Mouse (Mus musculus) liver (tissue): Measurements from ENCODE around the gene C330007P06Rik.
A peak's percentile ranks its signal among the peaks of the same experiment; 100 is the strongest.
"Not testable (repeated sequence)": the region's sequence is repeated elsewhere in the genome, so short reads cannot be mapped to it uniquely, and the experiment has no call there.

Source experiments
- DNase-seq: peaks from one replicate; pipeline ENCODE4 v3.0.0-alpha.2; 2020; ENCODE audit warnings: mixed read lengths

The C330007P06Rik gene

DNA sequence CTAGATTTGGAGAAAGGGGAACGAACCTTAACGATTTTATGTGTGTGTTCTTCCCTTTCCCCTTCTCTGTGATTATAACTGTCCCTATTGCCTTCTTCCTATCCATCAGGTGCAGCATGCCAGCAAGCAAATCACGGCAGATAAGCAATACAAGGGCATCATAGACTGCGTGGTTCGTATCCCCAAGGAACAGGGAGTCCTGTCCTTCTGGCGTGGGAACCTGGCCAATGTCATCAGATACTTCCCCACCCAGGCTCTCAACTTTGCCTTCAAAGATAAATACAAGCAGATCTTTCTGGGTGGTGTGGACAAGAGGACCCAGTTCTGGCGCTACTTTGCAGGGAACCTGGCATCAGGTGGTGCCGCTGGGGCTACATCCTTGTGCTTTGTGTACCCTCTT lies 77.2 kb downstream of the C330007P06Rik start:
- not testable (repeated sequence) for DNase-seq

DNA sequence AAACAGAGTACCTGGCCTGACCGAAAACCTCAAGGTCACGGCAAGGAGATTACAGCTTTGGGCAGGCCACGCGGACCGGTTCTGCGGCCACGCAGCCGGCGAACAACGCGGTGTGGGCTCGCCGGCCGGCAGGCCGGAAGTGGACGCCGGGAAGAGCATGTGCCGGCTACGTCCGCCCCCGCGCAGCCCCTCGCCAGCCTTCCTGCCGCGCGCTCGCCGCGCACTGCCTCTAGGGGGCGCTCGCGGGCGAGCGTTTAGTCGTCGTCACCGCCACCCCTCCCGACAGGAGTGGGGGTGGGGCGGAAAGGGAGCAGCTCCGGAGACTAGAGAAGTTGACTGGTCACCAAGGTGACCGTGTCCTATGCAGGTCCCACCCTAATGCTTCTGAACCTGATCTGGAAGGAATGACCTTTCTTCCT lies 77.7 kb downstream of the C330007P06Rik start:
- peak; percentile 87 for DNase-seq

DNA sequence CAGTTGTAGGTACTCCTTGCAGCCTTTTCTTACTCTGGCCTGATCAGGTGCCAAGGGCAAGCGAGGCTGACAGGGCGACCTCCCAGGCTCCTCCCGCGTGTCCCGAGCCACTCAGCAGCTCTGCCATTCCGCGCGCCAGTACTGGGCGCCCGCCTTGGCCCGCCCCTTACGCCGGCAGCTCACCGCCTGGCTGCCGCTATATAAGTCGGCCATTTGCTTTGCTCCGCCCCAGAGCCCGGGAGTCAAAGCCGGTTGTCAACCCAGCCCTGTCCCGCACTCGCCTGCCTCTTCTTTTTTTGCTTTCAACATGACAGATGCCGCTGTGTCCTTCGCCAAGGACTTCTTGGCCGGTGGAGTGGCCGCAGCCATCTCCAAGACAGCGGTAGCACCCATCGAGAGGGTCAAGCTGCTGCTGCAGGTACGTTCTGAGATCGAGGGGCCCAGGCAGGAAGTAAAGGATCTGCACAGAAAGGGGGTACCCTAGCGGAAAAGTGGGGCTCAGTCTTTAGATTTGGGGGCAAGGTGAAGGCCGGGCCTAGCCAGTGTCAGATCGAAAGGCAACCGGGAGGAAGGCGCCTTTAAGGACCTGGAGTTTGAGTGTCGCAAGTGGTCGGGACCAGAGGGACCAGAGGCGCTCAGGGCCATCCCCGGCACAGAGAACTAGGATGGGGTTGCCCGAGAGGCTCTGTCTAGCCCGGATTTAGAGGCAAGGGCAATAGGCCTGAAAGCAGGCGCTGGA lies 78.3 kb downstream of the C330007P06Rik start, which contains the start of gene Slc25a5:
Gene Slc25a5, plus strand, starts transcription at position 228 of the 739 bp plus-strand sequence.
- DNase-seq, result peak; percentile 91

DNA sequence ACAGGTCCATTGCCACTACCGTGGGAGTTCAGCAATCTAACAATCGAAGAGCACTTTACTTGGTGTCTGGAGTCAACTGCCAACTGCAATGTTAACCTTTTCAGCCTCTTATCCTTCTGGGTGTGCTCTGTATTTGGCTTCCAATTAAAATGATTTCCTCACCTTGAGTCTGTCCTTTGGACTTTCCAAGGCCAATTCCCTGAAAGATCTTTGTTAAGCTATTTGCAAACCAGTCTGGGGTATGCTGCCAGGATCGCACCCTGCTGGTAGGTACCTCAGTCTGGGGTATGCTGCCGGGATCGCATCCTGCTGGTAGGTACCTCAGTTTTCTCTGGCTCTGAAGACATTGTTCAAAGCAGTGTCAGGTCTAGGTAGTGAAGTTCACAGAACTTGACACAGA lies 79.3 kb downstream of the C330007P06Rik start:
- DNase-seq, result no peak

DNA sequence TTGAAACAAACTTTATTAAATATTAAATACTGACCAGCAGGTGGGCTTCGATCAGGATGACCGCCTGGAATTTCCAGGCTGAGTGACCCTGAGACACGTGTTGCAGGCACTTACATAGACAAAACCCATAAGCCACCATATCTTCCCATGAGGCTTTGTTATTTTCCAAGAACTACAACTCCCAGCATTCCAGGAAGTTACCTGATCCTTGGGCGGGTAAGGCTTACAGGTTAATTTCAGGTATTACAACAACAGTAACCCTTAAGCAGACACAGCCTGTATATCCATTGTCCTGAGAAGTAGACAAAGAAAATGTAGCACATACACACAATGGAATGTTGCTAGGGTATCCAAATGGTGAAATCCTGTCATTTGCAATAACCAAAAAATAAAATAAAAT lies 84.6 kb downstream of the C330007P06Rik start:
- DNase-seq, result no peak

DNA sequence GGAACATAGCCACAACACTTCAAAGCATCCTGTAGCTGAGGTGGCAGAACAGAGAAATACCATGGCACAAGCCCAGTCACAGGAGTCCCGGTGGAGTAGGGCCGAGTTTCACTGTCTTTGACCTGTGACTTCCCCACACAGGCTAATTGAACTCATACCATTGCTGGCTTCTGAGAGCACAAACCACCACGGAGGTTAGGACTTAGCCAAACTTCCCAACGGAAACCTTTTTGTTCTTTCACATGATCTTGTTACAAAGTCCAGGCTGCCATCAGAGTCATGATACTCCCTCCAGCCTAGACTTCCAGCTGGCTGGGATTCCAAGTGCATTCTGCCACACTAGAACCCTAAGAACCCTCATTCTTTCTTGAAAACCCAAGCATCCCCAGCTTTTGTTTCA lies 96.2 kb downstream of the C330007P06Rik start:
- DNase-seq, result no peak

DNA sequence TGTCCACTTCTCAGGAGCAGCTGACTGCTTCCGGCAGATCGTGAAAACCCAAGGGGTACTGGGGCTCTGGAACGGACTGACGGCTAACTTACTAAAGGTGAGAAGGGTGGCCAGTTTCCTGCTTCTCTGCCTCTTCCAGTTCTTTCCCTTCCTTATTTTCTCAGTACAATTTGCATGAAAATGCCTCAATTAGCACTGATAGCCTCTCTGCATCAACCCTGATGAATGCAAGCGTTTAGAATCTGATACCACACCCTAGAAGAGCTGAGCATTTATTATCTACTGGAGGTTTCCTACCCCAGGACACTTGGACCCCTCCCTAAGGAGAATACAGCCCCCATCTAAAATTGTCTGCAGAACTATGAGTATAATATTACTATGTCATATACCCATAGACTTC lies 98.4 kb downstream of the C330007P06Rik start:
- DNase-seq, result no peak
